Mouse (Mus musculus): ENCODE results near the gene Nme8. TPM values are rescaled to one million over a fixed set of nuclear protein-coding genes. Genes with fewer than 3 reads are reported as not detected.

Nme8 gene
- polyA plus RNA-seq, 1 experiment from 2014 or later: not detected

DNA sequence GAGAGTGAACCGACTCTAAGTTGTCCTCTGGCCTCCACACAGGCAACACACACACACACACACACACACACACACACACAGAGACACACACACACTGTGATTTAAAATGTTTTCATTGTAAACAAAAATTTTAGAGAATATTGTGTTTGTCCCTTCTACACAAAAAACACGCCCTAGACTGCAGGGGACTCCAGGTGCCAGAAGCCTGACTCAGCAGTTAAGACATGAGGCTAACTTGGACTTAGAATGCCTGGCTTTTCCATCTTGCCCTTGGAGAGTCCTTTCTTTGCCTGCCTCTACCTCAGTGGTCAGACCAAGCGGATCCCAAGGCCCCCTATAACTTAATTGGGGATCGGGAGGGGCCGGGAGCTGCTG, 78.8 kb downstream of the Nme8 start:
- no peak for TF ChIP-seq CTCF (IDR thresholded peaks at IDR 0.05; ENCODE audit: low read depth)
- Histone ChIP-seq H3K27ac (peak overlapping the region; percentile 27; the same call in 1 of the 2 replicates), H3K27me3 (ENCODE audit: insufficient read depth, low read length) (0 out of 2 replicates have a peak, but pooled peaks cover 9% of the 10 kb centered on the region), H3K4me1 (replicated peaks; ENCODE audit: insufficient read depth, low read length) (peaks cover 4% of the 10 kb centered on the region), H3K36me3 (ENCODE audit: insufficient read depth, low read length) (no peaks in the 10 kb centered on the region), H3K9me3 (replicated peaks; ENCODE audit: low read length) (no peaks in the 10 kb centered on the region), H3K4me3 (replicated peaks; ENCODE audit: low read depth, low read length) (peak overlapping the region; percentile 50), H3K4me2 (ENCODE audit: low read length) (peak overlapping the region; percentile 90), H3K9ac (ENCODE audit: low read depth, low read length) (peak overlapping the region; percentile 61)
- DNase-seq (ENCODE audit: low spot score): no peak
- ATAC-seq (replicated peaks; ENCODE audit: low FRiP score, low read depth): peak; percentile 18; the same call in 1 of the 2 replicates
- 5% methylated on average over 5 of the region's 5 CpGs for WGBS

DNA sequence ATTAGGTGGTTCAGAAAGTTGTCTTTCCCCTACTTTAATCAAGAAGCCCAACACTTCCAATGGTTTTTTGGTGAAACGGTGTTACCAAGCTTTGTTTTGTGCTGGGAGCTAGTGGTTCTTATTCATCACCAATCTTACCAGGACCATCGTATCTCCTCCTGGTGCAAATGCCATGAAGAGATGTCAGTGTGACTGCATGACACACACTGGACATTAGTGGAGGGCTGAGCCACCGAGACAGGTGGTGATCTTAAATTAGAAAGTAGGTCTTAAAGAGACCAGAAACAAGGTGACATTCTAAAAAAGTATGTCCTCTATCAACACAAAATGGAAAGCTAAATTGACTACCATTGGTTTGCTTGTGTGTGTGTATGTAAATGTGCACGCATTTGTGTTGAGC, 79.5 kb downstream of the Nme8 start:
- Histone ChIP-seq H3K9me3 (replicated peaks; ENCODE audit: low read length) (no peaks in the 10 kb centered on the region), H3K4me3 (replicated peaks; ENCODE audit: low read depth, low read length) (no peak overlapping the region), H3K27ac (no peak overlapping the region), H3K9ac (ENCODE audit: low read depth, low read length) (no peak overlapping the region), H3K36me3 (ENCODE audit: insufficient read depth, low read length) (no peaks in the 10 kb centered on the region), H3K27me3 (ENCODE audit: insufficient read depth, low read length) (0 out of 2 replicates have a peak, but pooled peaks cover 1% of the 10 kb centered on the region), H3K4me2 (ENCODE audit: low read length) (no peak overlapping the region), H3K4me1 (replicated peaks; ENCODE audit: insufficient read depth, low read length) (peaks cover 2% of the 10 kb centered on the region)
- no peak for TF ChIP-seq CTCF (IDR thresholded peaks at IDR 0.05; ENCODE audit: low read depth)
- 94% methylated on average over 4 of the region's 4 CpGs for WGBS
- ATAC-seq (replicated peaks; ENCODE audit: low FRiP score, low read depth) (no peak), DNase-seq (ENCODE audit: low spot score) (no peak)

DNA sequence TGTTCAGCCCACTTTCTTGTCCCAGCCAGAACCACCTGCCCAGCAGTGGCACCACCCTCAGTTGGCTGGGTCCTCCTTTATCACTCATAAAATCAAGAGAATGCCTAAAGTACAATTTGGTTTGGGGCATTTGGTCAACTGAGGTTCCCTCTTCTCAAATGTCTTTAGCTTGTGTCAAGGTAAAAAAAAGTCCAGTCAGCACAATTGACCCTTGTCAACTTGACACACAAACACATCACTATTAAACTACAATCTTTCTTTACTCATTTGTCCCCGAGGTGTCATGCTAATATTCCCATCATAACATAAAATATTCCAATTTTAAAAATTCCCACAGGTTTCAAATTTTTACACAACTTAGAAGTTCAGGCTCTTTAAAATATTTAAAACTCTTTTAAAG, 83.3 kb downstream of the Nme8 start:
- Histone ChIP-seq H3K9ac (ENCODE audit: low read depth, low read length) (no peak overlapping the region), H3K27ac (no peak overlapping the region), H3K27me3 (ENCODE audit: insufficient read depth, low read length) (no peaks in the 10 kb centered on the region), H3K9me3 (replicated peaks; ENCODE audit: low read length) (no peaks in the 10 kb centered on the region), H3K4me1 (replicated peaks; ENCODE audit: insufficient read depth, low read length) (no peaks in the 10 kb centered on the region), H3K4me3 (replicated peaks; ENCODE audit: low read depth, low read length) (no peak overlapping the region), H3K4me2 (ENCODE audit: low read length) (no peak overlapping the region), H3K36me3 (ENCODE audit: insufficient read depth, low read length) (no peaks in the 10 kb centered on the region)
- DNase-seq (ENCODE audit: low spot score) (no peak), ATAC-seq (replicated peaks; ENCODE audit: low FRiP score, low read depth) (no peak)
- no peak for TF ChIP-seq CTCF (IDR thresholded peaks at IDR 0.05; ENCODE audit: low read depth)
- 72% methylated on average over 1 of the region's 1 CpGs for WGBS

DNA sequence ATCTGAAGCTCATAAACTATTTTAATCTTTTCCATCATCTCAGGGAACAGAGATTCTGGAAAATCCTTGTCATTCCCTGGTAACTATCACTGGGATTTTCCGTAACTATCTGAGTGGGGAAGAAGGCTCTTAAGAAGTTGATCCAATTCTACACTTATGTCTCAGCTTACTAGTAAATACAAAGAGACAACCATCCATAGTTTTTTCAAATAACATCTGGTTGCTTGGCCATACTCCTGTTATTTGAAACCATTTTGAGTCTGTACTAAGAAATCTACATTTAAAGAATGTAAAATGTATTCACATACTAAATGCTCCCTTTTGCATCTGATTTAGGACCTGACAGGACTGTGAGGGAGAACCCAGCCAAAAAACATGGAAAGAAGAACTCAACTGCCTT, 84.2 kb downstream of the Nme8 start:
- TF ChIP-seq CTCF (IDR thresholded peaks at IDR 0.05; ENCODE audit: low read depth): no peak
- Histone ChIP-seq H3K36me3 (ENCODE audit: insufficient read depth, low read length) (no peaks in the 10 kb centered on the region), H3K9ac (ENCODE audit: low read depth, low read length) (no peak overlapping the region), H3K27ac (no peak overlapping the region), H3K4me3 (replicated peaks; ENCODE audit: low read depth, low read length) (no peak overlapping the region), H3K4me1 (replicated peaks; ENCODE audit: insufficient read depth, low read length) (no peaks in the 10 kb centered on the region), H3K9me3 (replicated peaks; ENCODE audit: low read length) (no peaks in the 10 kb centered on the region), H3K4me2 (ENCODE audit: low read length) (no peak overlapping the region), H3K27me3 (ENCODE audit: insufficient read depth, low read length) (no peaks in the 10 kb centered on the region)
- ATAC-seq (replicated peaks; ENCODE audit: low FRiP score, low read depth) (no peak), DNase-seq (ENCODE audit: low spot score) (no peak)
- WGBS: 88% methylated on average over 1 of the region's 1 CpGs

DNA sequence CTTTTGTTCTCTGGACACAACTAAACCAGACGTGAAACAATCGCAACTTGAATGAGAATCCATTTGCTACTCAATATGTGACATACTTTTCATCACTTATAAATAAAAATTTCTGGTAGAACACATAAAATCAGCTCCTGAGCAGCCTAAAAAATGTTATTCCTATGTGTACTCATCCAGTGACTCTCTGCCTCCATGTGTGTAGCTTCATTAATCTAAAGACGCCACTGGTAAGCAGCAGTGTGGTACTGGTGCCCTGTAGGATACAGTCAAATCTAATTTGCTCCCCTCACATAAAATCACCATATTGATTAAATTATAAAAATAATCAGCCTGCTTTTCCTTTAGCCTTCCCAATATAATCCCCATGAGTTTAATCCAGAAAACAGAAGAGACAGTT, 84.6 kb downstream of the Nme8 start:
- 92% methylated on average over 3 of the region's 3 CpGs for WGBS
- H3K4me3 ChIP-seq (replicated peaks; ENCODE audit: low read depth, low read length): no peak overlapping the region
- H3K36me3 ChIP-seq (ENCODE audit: insufficient read depth, low read length): no peaks in the 10 kb centered on the region
- ATAC-seq (replicated peaks; ENCODE audit: low FRiP score, low read depth) (no peak), DNase-seq (ENCODE audit: low spot score) (no peak)
- no peak for TF ChIP-seq CTCF (IDR thresholded peaks at IDR 0.05; ENCODE audit: low read depth)
- no peaks in the 10 kb centered on the region for H3K4me1 ChIP-seq (replicated peaks; ENCODE audit: insufficient read depth, low read length)
- no peak overlapping the region for H3K27ac ChIP-seq
- no peak overlapping the region for H3K4me2 ChIP-seq (ENCODE audit: low read length)
- no peaks in the 10 kb centered on the region for H3K27me3 ChIP-seq (ENCODE audit: insufficient read depth, low read length)
- no peaks in the 10 kb centered on the region for H3K9me3 ChIP-seq (replicated peaks; ENCODE audit: low read length)
- H3K9ac ChIP-seq (ENCODE audit: low read depth, low read length): no peak overlapping the region

DNA sequence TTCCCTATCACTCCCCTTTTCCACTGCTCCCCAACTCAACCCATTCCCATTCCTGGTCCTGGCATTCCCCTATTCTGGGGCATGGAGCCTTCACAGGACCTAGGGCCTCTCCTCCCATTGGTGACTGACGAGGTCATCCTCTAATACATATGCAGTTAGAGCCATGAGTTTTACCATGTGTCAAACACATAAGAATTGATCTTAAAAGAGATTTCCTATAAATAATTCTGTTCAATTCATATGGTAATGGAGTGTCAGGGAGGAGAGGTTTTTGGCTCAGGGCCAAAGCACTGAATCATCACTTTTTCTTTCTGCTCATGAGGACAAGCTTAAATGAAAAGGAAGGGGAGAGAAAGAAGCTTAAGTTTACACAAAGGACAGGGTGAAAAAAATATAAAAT, 85.2 kb downstream of the Nme8 start:
- WGBS: 88% methylated on average over 1 of the region's 1 CpGs
- no peak overlapping the region for H3K9ac ChIP-seq (ENCODE audit: low read depth, low read length)
- no peak overlapping the region for H3K27ac ChIP-seq
- no peak overlapping the region for H3K4me3 ChIP-seq (replicated peaks; ENCODE audit: low read depth, low read length)
- H3K4me2 ChIP-seq (ENCODE audit: low read length): no peak overlapping the region
- H3K4me1 ChIP-seq (replicated peaks; ENCODE audit: insufficient read depth, low read length): no peaks in the 10 kb centered on the region
- no peaks in the 10 kb centered on the region for H3K27me3 ChIP-seq (ENCODE audit: insufficient read depth, low read length)
- no peaks in the 10 kb centered on the region for H3K36me3 ChIP-seq (ENCODE audit: insufficient read depth, low read length)
- TF ChIP-seq CTCF (IDR thresholded peaks at IDR 0.05; ENCODE audit: low read depth): no peak
- no peaks in the 10 kb centered on the region for H3K9me3 ChIP-seq (replicated peaks; ENCODE audit: low read length)
- DNase-seq (ENCODE audit: low spot score) (no peak), ATAC-seq (replicated peaks; ENCODE audit: low FRiP score, low read depth) (no peak)

DNA sequence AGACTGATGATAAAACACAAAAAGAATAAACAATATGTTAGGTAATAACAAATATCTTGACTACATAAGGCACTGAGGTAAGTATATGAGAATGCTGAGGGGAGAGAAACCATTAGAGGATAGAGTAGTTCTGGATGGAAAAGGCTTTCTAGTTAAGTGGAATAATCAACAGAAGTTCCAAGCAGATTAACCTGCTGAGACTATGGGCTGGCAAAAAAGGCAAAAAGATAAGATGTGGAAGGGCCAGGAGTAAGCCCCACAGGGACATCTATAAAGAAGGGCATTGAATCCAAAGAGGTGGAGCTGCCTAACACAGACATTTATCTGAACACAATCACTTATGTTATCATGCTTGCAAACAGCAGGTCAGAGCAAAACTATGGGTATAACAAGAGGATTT, 89.5 kb downstream of the Nme8 start:
- H3K27ac ChIP-seq: no peak overlapping the region
- no peak for DNase-seq (ENCODE audit: low spot score)
- no peak for ATAC-seq (replicated peaks; ENCODE audit: low FRiP score, low read depth)
- H3K36me3 ChIP-seq (ENCODE audit: insufficient read depth, low read length): no peaks in the 10 kb centered on the region
- no peaks in the 10 kb centered on the region for H3K27me3 ChIP-seq (ENCODE audit: insufficient read depth, low read length)
- no peaks in the 10 kb centered on the region for H3K9me3 ChIP-seq (replicated peaks; ENCODE audit: low read length)
- TF ChIP-seq CTCF (IDR thresholded peaks at IDR 0.05; ENCODE audit: low read depth): no peak
- no peak overlapping the region for H3K4me2 ChIP-seq (ENCODE audit: low read length)
- no peak overlapping the region for H3K9ac ChIP-seq (ENCODE audit: low read depth, low read length)
- no peak overlapping the region for H3K4me3 ChIP-seq (replicated peaks; ENCODE audit: low read depth, low read length)
- H3K4me1 ChIP-seq (replicated peaks; ENCODE audit: insufficient read depth, low read length): no peaks in the 10 kb centered on the region
